Mouse (Mus musculus) stomach, embryonic 14.5 days (tissue): Measurements from ENCODE around the gene Nelfe. TPM values are rescaled to one million over a fixed set of nuclear protein-coding genes. Genes with fewer than 3 reads are reported as not detected.
"Not testable (repeated sequence)": the region's sequence is repeated elsewhere in the genome, so short reads cannot be mapped to it uniquely, and the experiment has no call there.

Experiments
- ATAC-seq: fragments of 200-750 bp; cut with Nextera tagmentation; 2 replicates; pipeline ENCODE4 v1.8.0; 2017; ENCODE audit warnings: low read depth, moderate TSS enrichment; ENCODE audit not compliant: insufficient number of reproducible peaks, insufficient read depth, low FRiP score
- H3K27ac ChIP-seq: fragments of 300-500 bp; sonication (generic); 2 replicates; pipeline ENCODE4 v1.5.1; 2014; ENCODE audit warnings: mild to moderate bottlenecking, low read length, moderate library complexity, mixed read lengths
- H3K27me3 ChIP-seq: fragments of 300-500 bp; sonication (generic); 2 replicates; pipeline ENCODE4 v1.6.1; 2014; ENCODE audit warnings: low read length, control low read depth, mixed read lengths; ENCODE audit not compliant: control insufficient read depth, insufficient read depth
- H3K36me3 ChIP-seq: fragments of 300-500 bp; sonication (generic); 2 replicates; pipeline ENCODE4 v1.6.1; 2014; ENCODE audit warnings: mild to moderate bottlenecking, control low read depth, low read length, moderate library complexity, mixed read lengths; ENCODE audit not compliant: control insufficient read depth, insufficient read depth
- H3K4me1 ChIP-seq: fragments of 300-500 bp; sonication (generic); 2 replicates; pipeline ENCODE4 v1.6.1; 2014; ENCODE audit warnings: low read length, control low read depth, mixed read lengths; ENCODE audit not compliant: control insufficient read depth, insufficient read depth
- H3K4me2 ChIP-seq: fragments of 300-500 bp; sonication (generic); replicated peaks from 2 replicates; pipeline ENCODE4 v1.6.1; 2014; ENCODE audit warnings: low read depth, low read length, control low read depth
- H3K4me3 ChIP-seq: fragments of 300-500 bp; sonication (generic); 2 replicates; pipeline ENCODE4 v1.5.1; 2014; ENCODE audit warnings: low read depth, low read length, control low read depth
- H3K9ac ChIP-seq: fragments of 300-500 bp; sonication (generic); replicated peaks from 2 replicates; pipeline ENCODE4 v1.6.1; 2014; ENCODE audit warnings: low read depth, mild to moderate bottlenecking, control low read depth, low read length, moderate library complexity, mixed read lengths
- H3K9me3 ChIP-seq: fragments of 300-500 bp; sonication (generic); 2 replicates; pipeline ENCODE4 v1.6.1; 2016; ENCODE audit warnings: low read depth, low read length, control low read depth; ENCODE audit not compliant: control insufficient read depth
- WGBS: fragments of 180-500 bp; shearing (Covaris S2); extraction: QIAGEN DNeasy Blood & Tissue Kit; methylation state at CpG from one replicate; pipeline ENCODE4 v1.1.7; 2014; 5-methylcytosine and 5-hydroxymethylcytosine counted together
- polyA plus RNA-seq: library from polyadenylated mRNA; unstranded; fragments of >200 nt; fragmentation: Nextera tagmentation; extraction: Ambion mirVana; gene quantifications from 2 replicates; pipeline ENCODE4 v1.2.1, GENCODE M21; 2014

Nelfe gene
- 101 and 114 TPM in 2 replicates for polyA plus RNA-seq

DNA sequence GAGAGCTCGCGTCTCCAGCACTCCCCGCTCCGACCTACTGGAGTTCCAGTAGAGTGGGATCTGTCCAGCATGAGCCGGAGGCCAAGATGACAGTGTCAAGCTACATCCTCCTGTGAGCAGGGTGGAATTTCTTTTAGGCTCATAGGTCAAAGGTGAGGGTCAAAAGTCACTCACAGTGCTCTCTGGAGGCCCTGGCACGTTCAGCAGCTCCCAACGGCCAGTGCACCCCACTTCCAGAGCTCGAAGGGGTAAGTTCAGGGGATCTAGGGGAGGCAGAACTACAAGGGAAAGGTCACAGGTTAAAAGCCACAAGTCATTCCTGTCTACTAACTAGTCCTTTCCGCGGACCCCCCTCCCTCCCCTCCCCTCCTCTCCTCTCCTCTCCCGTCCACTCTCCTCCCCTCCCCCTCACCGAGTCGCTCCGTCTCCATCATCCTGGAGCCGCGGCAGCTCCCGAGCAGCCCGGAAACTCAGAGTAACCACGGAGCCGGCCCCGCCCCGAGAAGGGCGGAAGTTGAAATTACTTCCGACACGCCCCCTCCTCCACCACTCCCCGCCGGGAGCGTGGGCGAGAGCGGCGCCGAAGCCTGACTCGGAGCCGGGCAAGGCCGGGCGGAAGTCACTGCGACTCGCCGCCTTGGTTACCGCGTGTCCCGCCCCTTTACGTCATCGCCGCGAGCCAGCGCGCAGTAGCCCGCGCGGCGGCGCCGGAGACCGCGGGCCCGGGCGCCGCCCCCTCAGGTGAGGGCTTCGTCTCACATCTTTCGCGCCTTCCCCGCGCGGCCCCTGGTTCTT lies at the start of gene Nelfe, which contains the start of gene Skiv2l:
Nelfe (plus strand) TSS at position 670 of the 795 bp plus-strand sequence.
Skiv2l (minus strand) TSS at position 489 of the 795 bp plus-strand sequence.
- no peaks in the 10 kb centered on the region for H3K9me3 ChIP-seq
- peak within 1 kb of the TSS; percentile 98 for H3K4me3 ChIP-seq
- H3K4me2 ChIP-seq = peak within 1 kb of the TSS; percentile 92
- under 1% methylated on average over 59 of the region's 65 CpGs for WGBS
- peaks cover 11% of the 10 kb centered on the region for H3K4me1 ChIP-seq
- H3K27ac ChIP-seq = no peak within 1 kb of the TSS; the same call in 1 of the 2 replicates
- no peaks in the 10 kb centered on the region for H3K27me3 ChIP-seq
- peak; percentile 97 for ATAC-seq
- H3K36me3 ChIP-seq = peaks cover 43% of the 10 kb centered on the region
- H3K9ac ChIP-seq = peak within 1 kb of the TSS; percentile 76

DNA sequence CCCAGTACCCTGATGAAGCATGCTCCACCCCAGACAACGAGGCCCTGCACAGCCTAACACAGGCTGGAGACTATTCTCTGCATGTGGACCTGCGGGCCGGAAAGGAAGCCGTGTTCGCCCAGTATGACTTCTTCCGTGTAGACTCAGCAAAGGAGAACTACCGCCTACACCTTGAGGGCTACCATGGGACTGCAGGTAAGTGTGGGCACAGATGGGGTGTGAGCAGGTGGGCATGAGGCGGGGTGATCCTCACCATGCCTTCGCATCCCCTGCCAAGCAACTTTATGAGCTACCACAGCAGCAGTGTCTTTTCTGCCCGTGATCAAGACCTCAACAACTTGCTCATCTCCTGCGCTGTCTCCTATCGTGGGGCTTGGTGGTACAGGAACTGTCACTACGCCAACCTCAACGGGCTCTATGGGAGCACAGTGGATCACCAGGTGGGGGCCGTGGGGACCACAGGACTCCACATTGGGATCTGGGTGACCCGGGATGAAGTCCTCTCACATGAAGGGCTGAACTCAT lies 49.3 kb upstream of the Nelfe start:
- H3K4me2 ChIP-seq, ATAC-seq, H3K4me1 ChIP-seq, H3K9ac ChIP-seq, H3K9me3 ChIP-seq, H3K4me3 ChIP-seq, H3K27ac ChIP-seq, H3K27me3 ChIP-seq, H3K36me3 ChIP-seq: not testable (repeated sequence)
- 94% methylated on average over 16 of the region's 16 CpGs for WGBS

DNA sequence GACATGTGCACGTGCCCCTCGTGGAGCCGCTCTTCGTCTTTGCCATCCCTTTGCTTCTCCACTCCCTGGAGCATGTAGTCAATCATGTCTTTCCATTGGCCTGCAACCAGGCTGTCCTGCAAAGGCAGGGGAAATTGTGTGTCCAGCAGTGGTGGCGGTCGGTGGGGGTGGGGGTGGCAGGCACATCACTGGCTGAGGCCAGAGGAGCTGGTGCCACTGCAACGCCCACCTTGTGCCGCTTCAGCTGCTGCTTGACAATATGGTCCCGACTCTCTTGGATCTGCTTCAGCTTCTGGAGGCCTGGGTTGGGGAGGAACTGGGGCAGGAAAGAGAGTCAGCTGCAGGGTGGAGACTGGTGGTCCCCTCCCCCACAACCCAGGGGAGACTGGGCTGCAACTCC lies 47.4 kb upstream of the Nelfe start:
- H3K4me2 ChIP-seq, H3K27me3 ChIP-seq, H3K27ac ChIP-seq, H3K9me3 ChIP-seq, H3K4me3 ChIP-seq, H3K4me1 ChIP-seq, H3K9ac ChIP-seq, ATAC-seq, H3K36me3 ChIP-seq: not testable (repeated sequence)
- WGBS = 85% methylated on average over 9 of the region's 9 CpGs

DNA sequence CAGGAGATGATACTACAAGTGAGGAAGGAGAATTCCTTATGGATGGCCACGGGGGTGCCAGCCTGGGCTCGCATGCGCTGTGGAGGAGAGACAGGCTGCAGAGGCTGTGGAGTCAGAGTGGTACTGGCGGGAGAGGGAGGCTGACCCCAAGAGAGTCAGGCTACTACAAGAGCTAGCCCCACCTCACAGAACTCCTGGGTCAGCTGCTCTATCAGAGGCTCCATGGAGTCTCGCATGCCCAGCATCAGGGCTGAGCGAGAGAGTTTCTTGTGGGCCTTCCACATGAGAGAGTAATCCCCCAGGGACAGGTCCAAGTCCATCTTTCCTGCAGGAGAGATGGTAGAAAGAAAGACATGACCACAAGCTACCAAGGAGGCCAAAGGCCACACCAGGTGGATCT lies 46.8 kb upstream of the Nelfe start:
- H3K4me1 ChIP-seq, H3K4me3 ChIP-seq, H3K9me3 ChIP-seq, ATAC-seq, H3K9ac ChIP-seq, H3K4me2 ChIP-seq, H3K27me3 ChIP-seq, H3K27ac ChIP-seq, H3K36me3 ChIP-seq: not testable (repeated sequence)
- 85% methylated on average over 6 of the region's 6 CpGs for WGBS

DNA sequence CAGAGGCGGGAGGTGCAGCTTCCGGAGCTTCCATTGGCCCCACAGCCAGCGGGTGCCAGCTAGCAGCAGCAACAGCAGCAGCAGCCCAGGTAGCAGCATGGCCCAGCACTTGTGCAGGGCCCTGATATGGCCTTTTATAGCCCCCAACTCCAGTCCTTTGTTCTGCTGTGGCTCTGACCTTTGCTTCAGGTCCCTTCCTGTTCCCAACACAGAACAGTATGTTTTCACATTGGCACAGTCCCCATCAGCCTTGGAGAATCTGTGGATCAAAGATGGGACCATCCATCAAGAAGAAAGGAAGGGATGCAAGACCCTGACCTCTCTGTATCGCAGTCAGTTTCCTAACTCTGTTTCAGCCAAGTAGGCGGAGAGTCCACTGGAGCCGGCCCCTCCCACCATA lies 45.9 kb upstream of the Nelfe start, which contains the start of gene Cyp21a1:
Cyp21a1 (minus strand) TSS at position 261 of the 400 bp plus-strand sequence.
- not testable (repeated sequence) for H3K9ac ChIP-seq, ATAC-seq, H3K27me3 ChIP-seq, H3K27ac ChIP-seq, H3K4me1 ChIP-seq, H3K9me3 ChIP-seq, H3K4me2 ChIP-seq, H3K4me3 ChIP-seq, H3K36me3 ChIP-seq
- 93% methylated on average over 3 of the region's 6 CpGs for WGBS

DNA sequence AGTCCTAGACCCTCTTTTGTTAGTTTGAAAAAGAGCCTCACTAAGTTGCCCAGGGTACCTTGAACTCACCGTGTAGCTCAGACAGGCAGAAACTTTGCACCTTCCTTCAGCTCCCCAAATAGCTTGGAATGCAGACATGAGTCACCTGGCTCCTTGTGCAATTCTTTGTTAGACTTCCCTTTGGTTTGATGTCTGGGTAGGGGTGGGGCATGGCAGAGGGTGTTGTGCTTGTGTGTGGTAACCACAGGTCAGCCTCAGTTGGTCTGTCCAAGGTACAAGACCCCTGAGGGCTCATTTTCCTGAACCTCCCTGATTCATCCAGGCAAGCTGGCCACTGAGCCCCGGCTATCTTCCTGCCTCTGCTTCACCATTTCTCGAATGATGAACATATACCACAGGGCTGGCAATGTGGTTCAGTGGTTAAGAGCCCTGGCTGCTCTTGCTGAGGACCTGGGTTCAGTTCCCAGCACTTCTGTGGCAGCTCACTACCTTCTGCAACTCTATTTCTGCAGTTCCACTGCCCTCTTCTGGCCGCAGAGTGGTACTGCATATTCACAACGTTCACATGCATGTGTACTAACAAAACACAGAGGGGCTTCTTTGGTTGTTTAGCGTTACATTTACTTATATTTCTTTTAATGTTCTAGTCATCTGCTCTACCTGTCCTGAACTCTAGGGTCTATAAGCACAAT lies 45.2 kb upstream of the Nelfe start:
- H3K9me3 ChIP-seq = no peaks in the 10 kb centered on the region
- WGBS = 70% methylated on average over 6 of the region's 6 CpGs
- H3K9ac ChIP-seq = no peak overlapping the region
- no peak overlapping the region for H3K27ac ChIP-seq
- H3K36me3 ChIP-seq = no peaks in the 10 kb centered on the region
- H3K4me1 ChIP-seq = no peaks in the 10 kb centered on the region
- no peak overlapping the region for H3K4me2 ChIP-seq
- no peaks in the 10 kb centered on the region for H3K27me3 ChIP-seq
- H3K4me3 ChIP-seq = no peak overlapping the region
- no peak for ATAC-seq

DNA sequence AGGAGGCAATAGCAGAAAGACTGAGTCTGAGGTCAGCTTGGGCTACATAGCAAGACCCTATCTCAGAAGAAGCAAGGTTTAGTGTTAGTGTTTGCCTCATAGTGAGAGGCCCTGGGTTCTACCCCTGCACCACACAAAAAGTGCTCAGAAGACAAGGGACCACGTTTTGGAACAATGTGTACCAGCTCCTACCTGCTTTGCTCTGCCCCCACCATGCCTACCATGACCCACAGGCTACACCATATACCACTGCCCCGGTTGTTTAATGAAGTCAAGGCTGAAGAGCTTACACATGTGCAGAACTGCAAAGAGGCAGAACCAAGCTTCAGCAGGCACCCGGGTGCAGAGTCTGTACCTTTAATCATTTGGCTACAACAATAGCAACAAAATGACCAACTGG lies 43.0 kb upstream of the Nelfe start:
- H3K9me3 ChIP-seq = no peaks in the 10 kb centered on the region
- no peak for ATAC-seq
- WGBS = 70% methylated on average over 3 of the region's 3 CpGs
- H3K27ac ChIP-seq = no peak overlapping the region
- H3K36me3 ChIP-seq = no peaks in the 10 kb centered on the region
- H3K4me1 ChIP-seq = no peaks in the 10 kb centered on the region
- H3K27me3 ChIP-seq = no peaks in the 10 kb centered on the region
- no peak overlapping the region for H3K4me3 ChIP-seq
- no peak overlapping the region for H3K9ac ChIP-seq
- H3K4me2 ChIP-seq = no peak overlapping the region

DNA sequence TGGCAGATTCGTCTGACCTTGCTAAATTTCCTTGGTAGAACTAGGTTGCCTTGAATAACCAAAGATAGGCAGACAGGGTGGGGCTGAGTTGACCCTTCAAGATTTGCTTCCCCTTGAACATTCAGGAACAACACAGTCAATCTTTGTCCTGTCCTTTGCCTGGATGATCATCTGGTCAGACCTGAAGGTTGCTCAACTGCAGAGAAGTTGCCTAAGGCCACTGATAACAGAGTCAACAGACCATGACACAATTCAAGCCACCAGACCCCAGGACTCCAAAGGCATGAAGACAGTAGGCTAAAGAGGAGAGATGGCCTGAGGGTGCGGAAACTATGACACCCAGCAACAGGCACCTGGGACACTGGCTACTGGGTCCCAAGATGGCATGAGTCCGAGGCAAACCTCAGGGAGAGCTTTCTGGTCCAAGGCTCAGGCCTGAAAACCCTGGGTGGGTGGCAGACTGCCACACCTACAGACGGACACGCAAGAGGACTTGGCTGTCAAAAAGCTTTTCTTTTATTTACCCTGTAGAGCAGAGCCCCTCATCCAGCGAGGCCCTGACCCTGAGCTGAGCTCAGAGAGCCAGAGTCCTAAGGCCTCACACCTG lies 41.5 kb upstream of the Nelfe start:
- Histone ChIP-seq H3K27me3 (no peaks in the 10 kb centered on the region), H3K9me3 (no peaks in the 10 kb centered on the region), H3K36me3 (no peaks in the 10 kb centered on the region), H3K4me1 (no peaks in the 10 kb centered on the region), H3K4me3 (no peak overlapping the region), H3K27ac (no peak overlapping the region), H3K9ac (no peak overlapping the region), H3K4me2 (no peak overlapping the region)
- no peak for ATAC-seq
- 77% methylated on average over 6 of the region's 6 CpGs for WGBS
